Mouse (Mus musculus) heart, postnatal 0 days (tissue): ENCODE data around the gene Id1.

ENCODE experiments used
- CTCF ChIP-seq: IDR thresholded peaks from 2 replicates; pipeline ENCODE4 v1.5.1; 2016; ENCODE audit warnings: antibody characterized with exemption, control low read depth, low read depth
- EP300 ChIP-seq: IDR thresholded peaks from 2 replicates; pipeline ENCODE4 v1.6.1; 2016; ENCODE audit warnings: antibody characterized with exemption, low read depth

DNA sequence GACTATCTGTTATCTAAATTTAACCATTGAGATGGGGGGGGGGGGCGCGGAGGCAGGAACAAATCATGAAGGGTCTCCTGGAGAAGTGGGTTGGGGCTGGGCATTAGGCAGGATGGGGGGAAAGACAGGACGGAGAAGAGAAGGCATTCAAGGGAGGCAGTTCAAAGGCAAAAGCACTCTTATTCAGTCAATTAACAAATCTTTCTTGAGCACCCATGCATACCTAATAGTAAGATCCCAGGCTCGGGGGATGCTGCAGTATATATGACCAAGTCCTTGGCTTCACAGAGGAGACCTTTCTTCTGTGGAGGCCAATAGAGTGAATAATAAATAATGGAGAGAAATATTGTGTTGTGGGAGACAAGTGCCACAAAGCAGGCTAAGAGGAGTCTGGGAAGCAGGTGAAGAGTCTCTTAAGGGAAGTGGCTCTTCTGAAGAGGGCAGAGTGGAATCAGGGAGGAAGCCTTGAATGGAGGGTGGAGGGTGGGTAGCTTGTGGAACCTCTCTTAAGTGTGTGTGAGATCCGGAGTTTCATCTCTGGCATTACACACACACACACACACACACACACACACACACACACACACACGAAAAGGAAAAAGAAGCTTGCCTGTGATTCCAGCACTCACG is 29.1 kb downstream of the Id1 start:
- TF ChIP-seq CTCF = no peak
- TF ChIP-seq EP300 = no peak
